Mouse (Mus musculus): ENCODE data around the gene Rab11a.
A peak's percentile ranks its signal among the peaks of the same experiment; 100 is the strongest.
"Not testable (repeated sequence)": the region's sequence is repeated elsewhere in the genome, so short reads cannot be mapped to it uniquely, and the experiment has no call there.

The Rab11a gene

GRCm38 (mm10) chr9:64739001-64739400 is 1.4 kb upstream of the Rab11a start:
- no peak for DNase-seq

DNA sequence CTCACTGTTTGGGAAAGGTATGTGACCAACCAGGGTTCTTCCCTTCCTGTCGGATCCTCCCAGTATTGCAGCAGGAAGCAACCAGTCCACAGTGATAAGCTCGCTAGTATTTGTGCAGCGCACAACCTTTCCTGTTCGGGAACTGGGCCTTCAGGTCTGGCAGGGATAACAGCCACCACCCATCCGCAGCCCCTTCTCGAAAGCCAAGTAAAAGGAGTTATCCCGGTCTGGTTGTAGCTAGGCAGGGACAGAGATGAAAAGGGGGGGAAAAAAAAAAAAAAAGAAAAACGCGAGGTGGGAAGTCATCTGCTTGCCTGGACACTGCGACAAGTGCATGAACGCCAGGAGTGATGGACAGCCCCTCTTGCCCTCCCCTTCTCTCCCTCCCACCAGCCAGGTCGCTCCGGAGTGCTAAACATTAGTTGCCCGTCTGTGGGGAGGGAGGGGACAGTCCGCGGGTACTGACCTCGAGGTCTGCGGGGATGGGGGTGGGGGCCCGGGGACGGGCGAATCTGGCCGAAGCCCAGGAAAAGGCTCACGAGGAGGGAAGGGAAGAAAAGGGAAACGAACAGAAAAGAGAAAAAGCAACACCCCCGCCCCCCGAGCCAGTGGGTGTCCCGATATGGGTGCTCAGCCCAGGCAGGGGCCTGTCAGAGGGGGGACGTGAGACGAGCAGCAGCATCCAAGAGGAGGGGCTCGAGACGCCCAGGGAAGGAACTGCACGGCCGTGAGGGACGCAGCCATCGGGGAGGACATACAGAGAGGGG is 736 bp downstream of the Rab11a start:
- peak; percentile 81 for DNase-seq

DNA sequence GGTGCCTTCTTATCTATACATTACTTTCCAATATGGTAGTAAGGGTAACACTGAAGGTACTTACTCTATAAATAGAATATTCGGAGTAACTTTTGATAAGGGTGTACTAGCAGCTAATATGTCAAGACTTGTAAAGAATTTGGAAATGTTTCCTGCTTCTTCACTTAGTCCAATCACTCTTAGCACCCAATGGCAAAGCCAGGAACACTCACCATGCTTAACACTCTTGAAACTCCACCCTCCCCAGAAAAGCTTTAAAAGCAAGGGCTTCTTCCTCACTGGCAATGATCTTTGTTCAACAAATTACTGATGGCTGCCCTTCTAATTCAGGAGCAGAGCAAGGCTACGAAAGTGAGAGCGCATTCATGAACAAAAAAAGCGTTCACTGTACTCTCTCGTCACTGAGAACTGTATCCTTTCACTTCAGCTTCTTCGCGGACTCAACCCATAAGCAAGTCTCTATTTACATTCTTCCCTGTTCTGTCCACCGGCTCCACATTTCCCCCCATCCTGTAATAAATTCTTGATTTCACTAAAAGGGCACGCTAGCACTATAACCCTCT is 1.4 kb downstream of the Rab11a start:
- peak; percentile 5 for DNase-seq

DNA sequence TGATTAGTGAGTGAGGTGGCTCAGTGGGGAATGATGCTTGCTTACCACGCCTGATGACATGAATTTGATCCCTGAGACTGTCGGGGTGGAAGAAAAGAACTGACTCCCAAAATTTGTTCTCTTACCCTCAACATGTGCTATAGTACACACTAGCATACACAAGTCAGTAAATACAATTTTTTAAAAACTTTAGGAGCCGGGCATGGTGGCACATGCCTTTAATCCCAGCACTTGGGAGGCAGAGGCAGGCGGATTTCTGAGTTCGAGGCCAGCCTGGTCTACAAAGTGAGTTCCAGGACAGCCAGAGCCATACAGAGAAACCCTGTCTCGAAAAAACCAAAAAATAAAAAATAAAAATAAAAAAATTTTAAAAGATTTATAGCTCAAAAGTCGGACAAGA is 2.6 kb downstream of the Rab11a start:
- DNase-seq = not testable (repeated sequence)

- DNase-seq = no peak
Observed at GRCm38 (mm10) chr9:64734166-64734565, 3.4 kb downstream of the Rab11a start.

- no peak for DNase-seq
Observed at GRCm38 (mm10) chr9:64731029-64731560, 6.5 kb downstream of the Rab11a start.

GRCm38 (mm10) chr9:64726454-64726853 is 11.1 kb downstream of the Rab11a start:
- DNase-seq = no peak

GRCm38 (mm10) chr9:64719526-64720163 is 17.9 kb downstream of the Rab11a start:
- DNase-seq = no peak

- DNase-seq = not testable (repeated sequence)
Observed at GRCm38 (mm10) chr9:64710291-64710690, 27.3 kb downstream of the Rab11a start.

DNA sequence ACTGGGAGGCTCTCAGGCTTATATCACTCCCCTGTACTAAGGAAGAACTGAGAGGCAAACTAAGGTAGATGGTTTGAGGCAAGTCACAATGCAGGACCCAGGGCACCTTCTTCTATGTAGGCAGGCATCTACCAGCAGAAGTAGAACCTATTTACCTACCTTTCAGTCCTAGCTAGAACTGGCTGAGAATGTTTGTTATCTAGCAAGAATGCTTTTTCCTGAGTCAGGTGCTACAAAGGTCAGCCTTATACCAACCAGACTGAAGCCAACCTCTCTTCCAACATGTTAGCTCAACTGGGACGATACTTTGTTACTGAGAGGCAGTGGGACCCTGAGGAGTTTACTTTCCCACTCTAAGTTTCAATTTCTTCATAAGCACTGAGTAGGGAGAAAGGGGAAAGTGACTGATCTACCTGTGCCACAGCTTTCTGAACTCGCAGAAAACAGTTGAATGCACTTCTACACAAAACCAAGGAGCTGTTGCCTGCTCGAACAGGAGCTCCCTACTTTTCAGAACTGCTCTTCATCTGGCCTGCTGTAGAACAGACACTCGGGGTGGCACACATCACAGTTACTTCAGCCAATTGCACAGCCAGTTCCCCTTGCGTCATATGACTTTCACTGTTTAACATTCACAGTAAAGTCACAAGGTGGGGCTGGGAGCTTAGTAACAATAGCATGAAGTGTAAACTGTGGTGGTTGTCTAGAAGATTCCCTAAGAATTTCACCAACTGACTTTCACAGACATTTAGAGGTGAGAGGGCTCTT is 33.3 kb downstream of the Rab11a start:
- no peak for DNase-seq

DNA sequence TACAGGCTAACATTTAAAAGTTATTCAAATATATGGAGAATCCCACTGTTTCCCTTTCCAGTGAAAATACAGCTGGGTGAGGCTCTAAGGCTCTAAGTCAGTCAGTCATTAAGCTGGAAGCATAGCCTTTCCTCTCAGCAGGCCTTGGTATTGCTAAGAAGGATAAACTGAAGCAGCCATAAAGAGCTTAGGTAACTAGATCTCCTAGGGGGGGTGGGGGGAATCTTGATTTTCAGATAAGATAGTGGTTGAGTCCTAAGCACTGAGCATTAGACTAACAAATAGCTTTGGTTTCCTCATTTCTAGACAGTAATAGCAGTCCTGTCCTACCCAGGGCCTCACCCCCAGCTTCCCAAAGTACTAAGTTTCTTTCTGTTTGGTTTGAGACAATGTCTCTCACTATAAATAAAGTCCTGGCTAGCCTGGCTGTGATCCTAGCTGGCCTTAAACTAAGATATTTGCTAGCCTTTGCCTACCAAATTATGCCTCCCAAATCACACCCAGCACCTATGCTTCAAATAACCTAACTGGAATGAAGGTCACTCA is 34.1 kb downstream of the Rab11a start:
- no peak for DNase-seq

DNA sequence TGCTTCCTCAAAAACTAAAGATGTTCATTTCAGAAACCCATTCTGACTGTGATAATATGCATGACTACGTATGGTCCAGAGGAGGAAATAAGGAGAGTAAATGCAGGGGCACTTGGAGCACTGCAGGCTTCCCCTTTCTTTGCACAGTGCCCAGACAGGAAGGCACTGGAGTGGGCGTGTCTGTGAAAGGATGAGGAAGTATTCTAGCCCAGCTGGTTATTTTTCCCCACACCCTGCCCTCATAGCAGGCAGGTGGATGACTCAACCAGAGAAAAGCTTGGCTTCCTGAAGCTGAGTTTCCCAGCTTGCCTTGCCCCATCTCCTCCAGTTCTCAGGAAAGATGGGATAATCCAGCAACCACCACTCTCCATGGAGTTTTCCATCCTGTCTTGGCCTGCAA is 34.6 kb downstream of the Rab11a start:
- DNase-seq = peak; percentile 52

- no peak for DNase-seq
Observed at GRCm38 (mm10) chr9:64702391-64702790, 35.2 kb downstream of the Rab11a start.

DNA sequence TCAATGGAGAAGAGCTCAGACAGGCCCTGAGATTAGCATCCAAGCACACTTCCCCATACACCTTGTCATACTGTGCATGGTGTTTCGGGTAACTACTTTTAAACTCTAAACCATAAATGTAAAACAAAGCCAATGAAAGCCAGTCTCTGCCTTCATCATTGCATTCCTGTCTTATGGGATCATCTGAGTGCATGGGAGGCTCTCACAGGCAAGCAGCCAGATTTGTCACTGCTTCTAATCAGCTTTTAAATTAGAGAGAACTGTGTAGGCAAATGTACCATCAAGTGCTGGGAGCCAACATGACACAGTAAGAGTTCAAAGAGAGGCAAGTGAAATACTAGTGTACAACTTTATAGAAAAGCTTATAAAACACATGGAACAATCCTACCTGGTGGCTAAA is 35.9 kb downstream of the Rab11a start:
- no peak for DNase-seq

GRCm38 (mm10) chr9:64700451-64701311 is 36.9 kb downstream of the Rab11a start:
- DNase-seq = no peak

DNA sequence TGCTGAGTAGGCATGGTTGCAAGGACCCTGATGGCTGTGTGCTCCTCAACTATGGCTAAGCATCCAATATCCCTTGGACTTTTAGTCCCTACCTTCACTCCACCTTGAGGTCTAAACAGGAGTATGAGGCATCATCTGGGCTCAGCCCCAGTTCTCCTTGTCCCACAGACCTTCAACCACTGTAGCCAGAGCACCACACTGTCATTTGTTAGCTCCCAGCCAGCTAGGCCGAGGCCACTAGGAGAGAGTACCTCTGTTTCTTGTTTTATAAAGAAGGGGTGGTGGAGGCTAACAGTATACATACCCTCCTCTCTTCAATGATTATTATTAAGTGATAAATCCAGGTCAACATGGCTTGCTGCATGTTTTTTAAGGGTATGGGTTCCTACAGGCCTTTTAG is 39.0 kb downstream of the Rab11a start:
- no peak for DNase-seq

- no peak for DNase-seq
Observed at GRCm38 (mm10) chr9:64697677-64698076, 39.9 kb downstream of the Rab11a start.

DNA sequence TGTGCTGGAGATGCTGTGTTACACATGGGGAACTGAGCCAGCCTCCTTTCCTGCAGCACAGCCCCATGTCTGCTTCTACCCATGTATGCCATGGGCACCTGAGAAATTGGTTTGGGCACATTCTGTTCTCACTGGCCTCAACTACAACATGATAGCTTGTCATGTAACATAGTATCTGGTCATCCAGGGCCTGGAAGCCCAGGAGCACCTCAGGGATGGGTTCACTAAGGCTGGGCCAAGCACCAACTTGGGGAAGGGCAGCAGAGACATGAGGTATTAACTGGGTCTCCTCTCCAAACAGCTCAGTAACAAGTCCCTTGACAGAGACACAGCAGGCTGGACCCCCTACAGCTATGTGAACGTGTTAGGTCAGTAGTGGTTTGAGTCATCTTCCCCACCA is 40.6 kb downstream of the Rab11a start:
- DNase-seq = no peak

- no peak for DNase-seq
Observed at GRCm38 (mm10) chr9:64696404-64696803, 41.2 kb downstream of the Rab11a start.

DNA sequence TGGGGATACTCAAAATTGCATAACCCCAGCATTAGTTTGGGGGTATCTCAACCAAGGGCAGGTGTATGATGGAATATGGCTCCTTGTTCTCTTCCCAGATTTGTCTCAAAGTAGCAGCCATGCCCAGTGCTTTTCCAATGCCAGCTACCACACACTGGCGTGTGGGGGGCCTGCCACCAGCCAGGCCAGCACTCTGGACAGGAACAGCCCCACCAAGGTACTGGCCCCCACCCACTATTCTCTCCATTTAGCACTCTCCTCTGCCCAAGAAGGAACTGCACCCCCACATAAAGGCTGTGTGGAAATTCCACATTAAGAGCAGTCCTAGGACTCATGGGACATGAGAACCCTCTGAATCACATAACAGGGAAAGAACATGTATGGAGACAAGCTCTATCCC is 42.3 kb downstream of the Rab11a start:
- DNase-seq = no peak

DNA sequence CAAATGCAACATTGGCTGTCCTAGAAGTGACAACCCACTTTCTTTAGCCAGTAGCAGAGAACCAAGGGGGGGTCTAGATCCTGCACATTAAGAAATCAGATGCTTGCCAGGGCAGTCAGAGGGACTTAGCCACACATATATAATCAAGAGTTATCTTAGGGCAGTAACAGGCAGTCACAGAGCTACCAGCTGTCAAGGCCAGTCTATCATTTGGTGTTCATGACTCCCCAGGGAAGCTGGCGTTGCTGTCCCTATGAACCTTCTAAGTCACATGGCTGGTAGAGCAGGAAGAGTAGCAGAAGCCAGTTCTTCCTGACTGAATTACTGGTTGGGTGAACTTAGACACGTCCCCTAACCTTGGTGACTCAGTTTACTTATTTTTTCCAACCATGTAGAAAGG is 44.5 kb downstream of the Rab11a start:
- no peak for DNase-seq

GRCm38 (mm10) chr9:64691176-64691575 is 46.4 kb downstream of the Rab11a start:
- DNase-seq = peak; percentile 75
